Mouse (Mus musculus): ENCODE data around the gene Dnm3. TPM values are rescaled to one million over a fixed set of nuclear protein-coding genes. Genes with fewer than 3 reads are reported as not detected.
A peak's percentile ranks its signal among the peaks of the same experiment; 100 is the strongest.

The Dnm3 gene
- total and polyA plus RNA-seq, 2 experiments from 2014 or later, result 56.3 to 64.7 TPM

- Histone ChIP-seq H3K4me2 (ENCODE audit: low read depth, low read length) (no peak overlapping the region), H3K9ac (replicated peaks; ENCODE audit: low read length) (no peak overlapping the region), H3K4me1 (ENCODE audit: insufficient read depth, low read length) (no peaks in the 10 kb centered on the region), H3K9me3 (ENCODE audit: low read length) (no peaks in the 10 kb centered on the region), H3K4me3 (ENCODE audit: low read length) (no peak overlapping the region), H3K27ac (no peak overlapping the region), H3K36me3 (ENCODE audit: insufficient read depth, low read length) (no peaks in the 10 kb centered on the region), H3K27me3 (ENCODE audit: insufficient read depth, low read length) (no peaks in the 10 kb centered on the region)
- 54% methylated on average over 10 of the region's 10 CpGs for WGBS
- no peak for ATAC-seq
- DNase-seq (ENCODE audit: low spot score), result no peak
- TF ChIP-seq CTCF (IDR thresholded peaks at IDR 0.05; ENCODE audit: low read depth), result no peak
Observed at GRCm38 (mm10) chr1:162075831-162076230, 402.0 kb downstream of the Dnm3 start.

GRCm38 (mm10) chr1:162075416-162075815 is 402.4 kb downstream of the Dnm3 start:
- Histone ChIP-seq H3K4me3 (ENCODE audit: low read length) (no peak overlapping the region), H3K36me3 (ENCODE audit: insufficient read depth, low read length) (no peaks in the 10 kb centered on the region), H3K9me3 (ENCODE audit: low read length) (no peaks in the 10 kb centered on the region), H3K4me2 (ENCODE audit: low read depth, low read length) (no peak overlapping the region), H3K27me3 (ENCODE audit: insufficient read depth, low read length) (no peaks in the 10 kb centered on the region), H3K9ac (replicated peaks; ENCODE audit: low read length) (no peak overlapping the region), H3K4me1 (ENCODE audit: insufficient read depth, low read length) (no peaks in the 10 kb centered on the region), H3K27ac (no peak overlapping the region)
- WGBS, result 70% methylated on average over 4 of the region's 4 CpGs
- TF ChIP-seq CTCF (IDR thresholded peaks at IDR 0.05; ENCODE audit: low read depth), result peak; percentile 43
- DNase-seq (ENCODE audit: low spot score) (no peak), ATAC-seq (no peak)

- H3K27me3 ChIP-seq (ENCODE audit: insufficient read depth, low read length), result no peaks in the 10 kb centered on the region
- WGBS, result 76% methylated on average over 17 of the region's 17 CpGs
- H3K9me3 ChIP-seq (ENCODE audit: low read length), result no peaks in the 10 kb centered on the region
- H3K4me3 ChIP-seq (ENCODE audit: low read length), result no peak overlapping the region
- TF ChIP-seq CTCF (IDR thresholded peaks at IDR 0.05; ENCODE audit: low read depth), result no peak
- no peak overlapping the region for H3K4me2 ChIP-seq (ENCODE audit: low read depth, low read length)
- no peak overlapping the region for H3K9ac ChIP-seq (replicated peaks; ENCODE audit: low read length)
- H3K4me1 ChIP-seq (ENCODE audit: insufficient read depth, low read length), result no peaks in the 10 kb centered on the region
- ATAC-seq (no peak), DNase-seq (ENCODE audit: low spot score) (no peak)
- H3K36me3 ChIP-seq (ENCODE audit: insufficient read depth, low read length), result no peaks in the 10 kb centered on the region
- H3K27ac ChIP-seq, result no peak overlapping the region
Observed at GRCm38 (mm10) chr1:162074626-162075410, 403.0 kb downstream of the Dnm3 start.

- no peak for ATAC-seq
- H3K9me3 ChIP-seq (ENCODE audit: low read length), result no peaks in the 10 kb centered on the region
- WGBS, result 79% methylated on average over 7 of the region's 7 CpGs
Observed at GRCm38 (mm10) chr1:162072917-162073578, 404.8 kb downstream of the Dnm3 start.

GRCm38 (mm10) chr1:162053608-162054007 is 424.2 kb downstream of the Dnm3 start:
- no peak for TF ChIP-seq CTCF (IDR thresholded peaks at IDR 0.05; ENCODE audit: low read depth)
- H3K4me1 ChIP-seq (ENCODE audit: insufficient read depth, low read length), result no peaks in the 10 kb centered on the region
- H3K27ac ChIP-seq, result no peak overlapping the region; the same call in 1 of the 2 replicates
- H3K36me3 ChIP-seq (ENCODE audit: insufficient read depth, low read length), result no peaks in the 10 kb centered on the region
- no peak for ATAC-seq
- H3K4me2 ChIP-seq (ENCODE audit: low read depth, low read length), result no peak overlapping the region
- no peak overlapping the region for H3K9ac ChIP-seq (replicated peaks; ENCODE audit: low read length)
- 17% methylated on average over 6 of the region's 6 CpGs for WGBS
- no peak overlapping the region for H3K4me3 ChIP-seq (ENCODE audit: low read length)
- peak; percentile 40 for DNase-seq (ENCODE audit: low spot score)
- no peaks in the 10 kb centered on the region for H3K9me3 ChIP-seq (ENCODE audit: low read length)
- H3K27me3 ChIP-seq (ENCODE audit: insufficient read depth, low read length), result no peaks in the 10 kb centered on the region

More at GRCm38 (mm10) chr1:162072917-162073578, 404.8 kb downstream of the Dnm3 start:
- no peak overlapping the region for H3K4me2 ChIP-seq (ENCODE audit: low read depth, low read length)
- no peak overlapping the region for H3K4me3 ChIP-seq (ENCODE audit: low read length)
- TF ChIP-seq CTCF (IDR thresholded peaks at IDR 0.05; ENCODE audit: low read depth), result no peak
- no peak for DNase-seq (ENCODE audit: low spot score)
- no peaks in the 10 kb centered on the region for H3K27me3 ChIP-seq (ENCODE audit: insufficient read depth, low read length)
- H3K27ac ChIP-seq, result no peak overlapping the region
- H3K9ac ChIP-seq (replicated peaks; ENCODE audit: low read length), result no peak overlapping the region
- H3K4me1 ChIP-seq (ENCODE audit: insufficient read depth, low read length), result no peaks in the 10 kb centered on the region
- no peaks in the 10 kb centered on the region for H3K36me3 ChIP-seq (ENCODE audit: insufficient read depth, low read length)

GRCm38 (mm10) chr1:162053186-162053585 is 424.6 kb downstream of the Dnm3 start:
- TF ChIP-seq CTCF (IDR thresholded peaks at IDR 0.05; ENCODE audit: low read depth), result no peak
- WGBS, result 36% methylated on average over 7 of the region's 7 CpGs
- Histone ChIP-seq H3K9me3 (ENCODE audit: low read length) (no peaks in the 10 kb centered on the region), H3K27ac (peak overlapping the region; percentile 62), H3K4me3 (ENCODE audit: low read length) (no peak overlapping the region), H3K9ac (replicated peaks; ENCODE audit: low read length) (no peak overlapping the region), H3K36me3 (ENCODE audit: insufficient read depth, low read length) (no peaks in the 10 kb centered on the region), H3K4me1 (ENCODE audit: insufficient read depth, low read length) (no peaks in the 10 kb centered on the region), H3K4me2 (ENCODE audit: low read depth, low read length) (no peak overlapping the region), H3K27me3 (ENCODE audit: insufficient read depth, low read length) (no peaks in the 10 kb centered on the region)
- DNase-seq (ENCODE audit: low spot score), result peak; percentile 12
- no peak for ATAC-seq
